Mouse (Mus musculus): ENCODE measurements around the gene Slc2a3. TPM values are rescaled to one million over a fixed set of nuclear protein-coding genes. Genes with fewer than 3 reads are reported as not detected.

The Slc2a3 gene
- total RNA-seq, 2 experiments from 2014 or later = 4.7 to 8.8 TPM

GRCm38 (mm10) chr6:122766145-122766968, 35.1 kb downstream of the Slc2a3 start:
- ATAC-seq (replicated peaks; ENCODE audit: poor library complexity, severe bottlenecking) = peak; percentile 19; the same call in 1 of the 2 replicates

GRCm38 (mm10) chr6:122765298-122765956, 36.0 kb downstream of the Slc2a3 start:
- ATAC-seq (replicated peaks; ENCODE audit: poor library complexity, severe bottlenecking) = no peak

GRCm38 (mm10) chr6:122764446-122765297, 36.8 kb downstream of the Slc2a3 start:
- ATAC-seq (replicated peaks; ENCODE audit: poor library complexity, severe bottlenecking) = peak; percentile 33

- peak; percentile 34; the same call in 1 of the 2 replicates for ATAC-seq (replicated peaks; ENCODE audit: poor library complexity, severe bottlenecking)
These were observed 37.5 kb downstream of the Slc2a3 start for GRCm38 (mm10) chr6:122763844-122764445.

- ATAC-seq (replicated peaks; ENCODE audit: poor library complexity, severe bottlenecking) = peak; percentile 61
These were observed 38.3 kb downstream of the Slc2a3 start for GRCm38 (mm10) chr6:122762952-122763700.

- no peak for ATAC-seq (replicated peaks; ENCODE audit: poor library complexity, severe bottlenecking)
These were observed 39.0 kb downstream of the Slc2a3 start for GRCm38 (mm10) chr6:122762480-122762879.

- no peak for ATAC-seq (replicated peaks; ENCODE audit: poor library complexity, severe bottlenecking)
These were observed 39.5 kb downstream of the Slc2a3 start for GRCm38 (mm10) chr6:122761901-122762300.

DNA sequence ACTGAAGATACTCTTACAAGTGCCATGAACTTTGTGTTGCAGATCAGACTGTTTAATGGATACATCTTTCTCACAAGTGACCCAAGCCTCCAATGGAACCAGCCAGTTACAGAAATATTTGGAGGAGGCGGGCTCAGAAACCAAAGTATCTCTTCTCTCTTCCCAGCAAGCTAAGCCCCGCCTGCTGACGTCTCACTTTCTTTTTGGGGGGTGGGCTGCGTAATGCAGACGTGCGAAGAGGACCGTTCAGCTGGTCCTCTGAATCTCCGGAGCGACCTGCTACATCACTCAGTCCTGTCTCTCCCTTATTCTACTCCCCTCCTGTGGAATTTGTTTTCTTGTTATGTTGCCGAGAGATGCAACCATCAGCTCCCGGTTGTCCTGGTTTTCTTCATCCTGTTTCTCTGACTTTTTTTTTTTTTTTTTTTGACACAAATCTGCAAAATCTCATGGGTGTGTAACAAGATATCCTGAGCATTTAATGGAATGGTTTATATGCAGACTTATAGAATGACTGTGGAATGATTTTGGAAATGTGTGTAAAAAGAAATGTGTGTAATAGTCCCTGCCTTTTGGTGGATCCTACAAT, 40.3 kb downstream of the Slc2a3 start:
- ATAC-seq (replicated peaks; ENCODE audit: poor library complexity, severe bottlenecking) = 0 out of 2 replicates have a peak, but pooled peaks have one; percentile 9

DNA sequence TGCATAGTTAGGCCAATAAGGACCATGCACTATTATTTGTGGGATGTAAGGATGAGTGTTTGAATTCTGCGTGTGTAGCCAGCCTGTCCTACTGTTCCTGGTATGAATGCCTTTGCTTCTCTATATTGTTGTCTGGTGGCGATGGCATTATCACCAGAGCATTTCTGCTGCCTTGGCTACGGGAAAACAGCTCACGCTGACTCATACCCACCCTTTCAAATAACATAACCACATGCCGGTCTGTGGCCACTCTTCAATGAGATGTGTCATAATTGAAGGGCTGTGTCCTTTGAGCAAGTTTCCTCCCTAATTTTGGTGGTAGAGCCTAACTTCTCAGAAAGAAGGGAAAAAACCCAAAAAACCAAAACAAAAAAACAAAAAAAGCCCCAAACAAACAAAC, 42.7 kb downstream of the Slc2a3 start:
- ATAC-seq (replicated peaks; ENCODE audit: poor library complexity, severe bottlenecking) = peak; percentile 87

DNA sequence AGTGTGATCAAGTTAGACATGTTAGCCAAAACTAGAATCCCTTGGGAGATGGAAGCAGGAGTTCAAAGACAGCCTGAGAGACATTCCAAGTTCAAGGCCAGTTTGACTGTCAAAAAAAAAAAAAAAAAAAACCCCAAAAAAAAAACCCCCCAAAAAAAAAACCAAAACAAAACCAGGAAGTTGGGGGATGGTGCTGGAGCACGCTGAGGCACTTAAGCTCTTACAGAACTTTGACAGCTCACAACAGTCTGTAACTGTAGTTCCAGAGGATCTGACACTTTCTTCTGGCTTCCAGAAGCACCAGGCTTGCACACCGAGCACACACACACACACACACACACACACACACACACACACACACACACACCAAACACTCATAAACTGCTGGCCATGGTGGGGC, 45.5 kb downstream of the Slc2a3 start:
- ATAC-seq (replicated peaks; ENCODE audit: poor library complexity, severe bottlenecking) = 0 out of 2 replicates have a peak, but pooled peaks have one; percentile 21

DNA sequence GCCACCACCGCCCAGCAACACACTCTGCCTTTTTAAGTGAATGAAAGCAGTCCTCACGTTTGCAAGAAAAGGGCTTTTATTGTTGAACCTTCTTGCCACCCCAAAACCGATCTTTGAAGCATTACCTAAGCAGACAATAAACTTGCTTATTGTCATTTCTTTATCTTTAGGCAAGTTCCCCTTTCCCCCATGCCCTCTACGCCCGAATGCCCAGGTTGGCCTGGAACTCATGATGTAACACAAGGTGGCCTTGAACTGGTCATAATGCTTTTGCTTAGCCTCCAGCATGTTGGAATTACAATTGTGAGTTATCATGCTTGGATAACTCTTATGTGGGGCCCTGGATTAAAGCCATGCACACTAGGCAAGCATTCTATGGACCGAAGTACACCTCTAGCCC, 50.9 kb downstream of the Slc2a3 start:
- ATAC-seq (replicated peaks; ENCODE audit: poor library complexity, severe bottlenecking) = peak; percentile 55

- no peak for ATAC-seq (replicated peaks; ENCODE audit: poor library complexity, severe bottlenecking)
These were observed 56.8 kb downstream of the Slc2a3 start for GRCm38 (mm10) chr6:122744505-122745249.

- ATAC-seq (replicated peaks; ENCODE audit: poor library complexity, severe bottlenecking) = no peak
These were observed 58.1 kb downstream of the Slc2a3 start for GRCm38 (mm10) chr6:122743353-122743752.

DNA sequence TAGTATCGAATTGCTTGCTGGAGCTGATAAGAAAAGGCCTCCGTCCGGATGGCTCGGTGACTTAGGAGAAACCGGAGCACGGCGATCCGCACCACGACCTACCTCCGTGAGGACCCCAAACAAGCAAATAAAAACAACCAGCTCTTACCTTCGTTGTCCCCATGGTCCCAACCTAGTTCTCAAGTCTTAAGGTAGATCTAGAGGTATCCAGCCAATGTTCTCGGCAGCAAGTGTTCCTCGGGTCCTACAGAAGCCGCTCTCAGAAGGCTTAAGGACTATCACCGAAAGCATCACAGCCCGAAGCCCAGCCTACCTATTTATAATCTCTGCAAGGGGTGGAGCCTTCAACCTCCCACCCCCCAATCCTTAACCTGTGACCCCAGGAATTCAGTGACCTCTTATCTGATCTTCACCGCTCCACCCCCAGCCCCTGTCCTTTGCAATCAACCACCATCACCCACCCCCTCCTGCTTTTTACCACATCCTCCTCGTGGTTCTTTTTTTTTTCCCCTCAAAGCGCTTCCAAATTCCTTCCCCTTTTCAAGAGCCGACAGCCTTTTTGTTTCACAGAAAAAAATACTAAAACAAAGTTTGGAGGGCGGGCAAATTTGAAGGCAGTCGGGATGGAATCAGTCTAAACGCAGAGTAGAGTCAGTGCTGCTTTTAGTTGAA, 59.1 kb downstream of the Slc2a3 start:
- ATAC-seq (replicated peaks; ENCODE audit: poor library complexity, severe bottlenecking) = peak; percentile 91

DNA sequence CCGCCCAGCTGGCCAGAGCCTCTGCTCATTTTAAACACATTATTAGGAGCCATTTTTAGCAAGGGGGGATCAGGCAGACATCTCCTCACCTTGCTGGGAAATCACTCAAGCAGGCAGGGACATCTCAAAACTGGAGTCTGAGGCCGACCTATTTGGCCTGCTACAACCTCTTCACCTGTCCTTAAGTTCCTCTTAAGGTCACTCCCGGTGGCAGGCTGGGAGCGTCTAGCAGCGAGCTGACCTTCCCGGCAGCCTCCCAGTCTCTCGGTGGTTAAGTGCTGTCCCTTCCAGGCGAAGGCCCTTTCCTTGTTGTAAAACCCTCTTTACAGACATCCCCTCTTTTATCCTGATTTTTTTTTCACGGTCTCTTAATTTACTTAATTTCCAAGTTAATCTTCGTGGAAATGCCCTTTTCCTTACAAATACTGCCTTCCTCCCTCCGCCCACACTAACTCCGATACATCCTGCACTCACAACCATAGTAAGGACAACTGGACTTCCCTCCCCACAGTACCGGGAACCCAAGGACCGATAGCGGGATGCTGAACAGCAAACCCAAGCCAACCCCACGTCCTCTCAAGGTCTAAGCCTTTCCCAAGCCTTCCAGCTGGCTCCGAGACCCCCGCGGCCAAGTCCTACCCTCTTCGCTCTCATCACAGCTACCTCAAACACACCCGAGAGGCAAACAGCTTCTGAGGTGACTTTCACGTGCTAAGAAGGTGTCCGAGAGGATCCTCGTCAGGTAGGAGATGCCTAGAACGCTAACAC, 59.8 kb downstream of the Slc2a3 start:
- no peak for ATAC-seq (replicated peaks; ENCODE audit: poor library complexity, severe bottlenecking)

DNA sequence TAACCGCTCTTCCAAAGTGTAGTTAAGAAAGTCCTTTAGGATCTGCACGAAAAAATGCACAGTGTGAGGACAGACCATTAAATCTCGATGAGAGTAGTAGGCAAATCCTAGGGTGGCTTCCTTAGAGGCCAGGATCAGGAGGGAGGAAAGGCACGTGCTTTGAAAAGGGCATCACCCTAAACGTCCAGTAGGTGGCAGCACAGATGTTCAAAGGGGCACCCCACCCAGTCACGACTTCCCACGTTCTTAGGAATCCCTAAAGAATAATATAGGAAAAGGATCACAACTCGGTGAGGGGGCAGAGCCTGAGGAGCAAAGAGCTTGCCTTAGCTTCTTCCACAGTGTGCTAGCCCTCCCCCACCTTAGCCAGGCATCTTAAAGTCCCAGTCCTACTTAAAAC, 61.5 kb downstream of the Slc2a3 start:
- ATAC-seq (replicated peaks; ENCODE audit: poor library complexity, severe bottlenecking) = peak; percentile 58

- peak; percentile 83 for ATAC-seq (replicated peaks; ENCODE audit: poor library complexity, severe bottlenecking)
These were observed 81.5 kb downstream of the Slc2a3 start for GRCm38 (mm10) chr6:122719942-122720341.

All from granulocyte monocyte progenitor cell, adult 5-6 weeks (primary cell).